Mouse (Mus musculus) layer of hippocampus, postnatal 36 days (tissue): Measurements from ENCODE around the gene Disc1. TPM values are rescaled to one million over a fixed set of nuclear protein-coding genes. Genes with fewer than 3 reads are reported as not detected.

Experiments used
- DNase-seq, 2 experiments: peaks; one replicate each; pipeline ENCODE4 v3.0.0; 2022
- total RNA-seq, 2 experiments: library from RNA; stranded (reverse); gene quantifications; 2 replicates each; pipeline ENCODE4 v1.2.3; 2021

The Disc1 gene
- total RNA-seq, 2 experiments from 2014 or later, result 4.4 to 6.4 TPM

DNA sequence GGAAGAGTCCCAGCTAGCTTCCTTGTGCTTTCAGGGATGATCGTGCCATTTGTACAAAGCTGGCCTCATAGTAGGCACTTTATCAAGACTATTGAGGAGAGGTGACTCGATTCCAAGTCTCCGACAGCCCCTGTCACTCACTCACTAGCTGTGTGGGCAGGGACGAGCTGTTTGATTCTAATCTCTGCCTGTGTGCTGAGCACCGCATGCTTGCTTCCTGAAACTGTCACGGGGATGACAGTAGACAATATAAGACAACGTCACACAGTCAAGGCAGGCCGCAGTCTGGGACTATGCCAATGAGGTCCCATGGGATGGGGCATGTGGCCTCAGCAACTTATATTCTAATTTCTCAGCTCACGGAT lies 13.6 kb downstream of the Disc1 start:
- DNase-seq, result peak; percentile 49 to 60

DNA sequence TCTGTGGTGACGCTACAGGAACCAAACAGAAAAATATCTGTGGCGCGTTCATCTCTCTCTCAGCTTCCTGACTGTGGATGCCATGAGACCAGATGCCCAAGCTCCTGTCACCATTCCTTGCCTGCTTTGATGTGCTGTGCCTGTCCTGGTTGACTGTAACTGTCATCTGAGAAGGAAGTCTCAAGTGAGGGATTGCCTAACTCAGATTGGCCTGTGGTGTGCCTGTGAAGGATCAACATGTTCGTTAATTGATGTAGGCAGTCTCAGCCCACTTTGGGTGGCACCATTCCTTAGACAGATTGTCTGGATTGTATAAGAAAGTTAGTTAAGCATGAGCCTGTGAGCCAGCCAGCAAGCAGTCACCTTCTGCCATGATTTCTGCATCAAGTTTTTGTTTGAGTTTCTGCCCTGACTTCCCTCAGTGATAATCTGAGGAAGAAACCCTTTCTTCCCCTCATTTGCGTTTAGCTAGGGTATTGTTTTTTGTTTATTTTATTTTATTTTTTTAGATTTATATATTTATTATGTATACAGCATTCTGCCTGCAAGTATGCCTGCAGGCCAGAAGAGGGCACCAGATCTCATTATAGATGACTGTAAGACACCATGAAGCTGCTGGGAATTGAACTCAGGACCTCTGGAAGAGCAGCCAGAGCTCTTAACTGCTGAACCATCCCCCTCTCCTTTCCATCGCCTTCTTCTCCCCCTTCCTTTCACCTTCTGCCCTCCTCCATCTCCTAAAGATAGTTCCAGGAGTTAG lies 14.3 kb downstream of the Disc1 start:
- no peak for DNase-seq

DNA sequence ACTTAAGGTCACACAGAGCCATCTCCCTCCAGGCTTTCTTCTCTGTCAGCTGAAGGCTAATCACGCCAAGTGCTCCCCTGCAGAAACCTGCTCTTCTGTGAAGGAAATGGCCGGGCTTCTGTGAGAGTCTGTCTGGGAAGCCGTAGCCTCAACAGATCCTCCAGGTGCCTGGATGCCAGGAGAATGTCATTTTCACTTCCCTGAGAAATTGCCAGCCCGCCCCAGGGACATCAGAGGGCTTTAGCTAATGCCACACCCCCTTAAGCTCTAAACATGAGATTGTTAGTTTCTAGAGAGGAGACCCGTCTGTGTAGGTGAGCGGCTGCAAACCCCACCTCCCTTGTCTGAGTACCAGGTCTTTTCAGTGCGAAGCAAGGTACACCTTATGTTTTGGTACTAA lies 15.3 kb downstream of the Disc1 start:
- no peak for DNase-seq

DNA sequence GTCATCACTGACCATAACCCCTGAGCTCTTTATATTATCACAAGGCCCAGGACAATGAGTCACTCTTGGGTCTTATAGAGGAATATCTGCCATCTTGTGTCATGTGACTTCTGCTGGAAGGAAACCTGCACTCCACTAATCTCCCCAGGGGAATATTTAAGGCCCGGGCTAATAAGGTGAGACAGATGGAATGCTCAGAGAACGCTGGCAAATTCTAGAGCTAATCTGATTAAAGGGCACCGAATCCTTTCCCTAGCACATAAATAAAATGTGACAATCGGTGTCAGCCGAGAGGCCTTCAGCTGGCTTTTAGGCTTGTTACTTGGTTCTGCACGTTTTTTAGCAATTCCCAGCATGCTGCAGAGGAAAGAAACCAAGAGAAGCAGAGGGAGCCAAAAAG lies 15.7 kb downstream of the Disc1 start:
- DNase-seq, result no peak

DNA sequence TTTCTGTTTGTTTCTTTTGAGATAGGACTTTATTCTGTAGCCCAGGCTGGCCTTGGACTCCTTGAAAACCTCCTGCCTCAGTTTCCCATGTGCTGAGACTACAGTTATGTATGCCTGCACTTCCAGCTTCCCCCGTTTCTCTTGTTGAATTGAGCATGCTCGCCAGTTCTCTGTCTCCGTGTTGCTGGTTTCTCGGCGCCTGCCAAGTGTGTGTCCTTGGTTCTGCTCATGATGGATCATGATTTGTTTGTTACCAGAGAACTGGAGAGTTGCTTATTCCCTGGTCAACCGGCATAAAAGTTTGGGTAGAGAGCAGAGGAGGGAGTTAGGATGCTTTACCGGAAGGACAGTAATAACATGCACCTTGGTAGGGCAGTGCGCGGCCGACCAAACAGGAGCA lies 20.1 kb downstream of the Disc1 start:
- DNase-seq, result no peak

DNA sequence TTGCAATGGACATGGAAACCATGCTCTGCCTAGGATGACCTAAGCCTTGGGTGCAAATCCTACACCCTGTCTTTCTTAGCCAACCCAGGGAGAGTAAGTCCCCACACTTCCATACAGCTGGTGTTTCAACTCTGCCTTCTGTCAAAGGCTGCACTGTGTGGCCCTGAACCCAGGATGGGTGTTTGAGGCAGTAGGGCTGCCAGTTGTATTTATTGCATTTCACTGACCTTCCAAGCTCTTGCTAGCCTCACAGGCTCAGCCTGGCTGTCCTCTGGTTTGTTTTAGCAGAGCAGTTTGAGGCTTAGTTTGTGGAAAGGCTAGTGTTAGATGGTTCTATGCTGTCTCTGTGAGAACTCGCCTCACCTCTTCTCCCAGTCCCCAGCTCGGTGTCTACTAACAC lies 20.6 kb downstream of the Disc1 start:
- DNase-seq, result no peak

DNA sequence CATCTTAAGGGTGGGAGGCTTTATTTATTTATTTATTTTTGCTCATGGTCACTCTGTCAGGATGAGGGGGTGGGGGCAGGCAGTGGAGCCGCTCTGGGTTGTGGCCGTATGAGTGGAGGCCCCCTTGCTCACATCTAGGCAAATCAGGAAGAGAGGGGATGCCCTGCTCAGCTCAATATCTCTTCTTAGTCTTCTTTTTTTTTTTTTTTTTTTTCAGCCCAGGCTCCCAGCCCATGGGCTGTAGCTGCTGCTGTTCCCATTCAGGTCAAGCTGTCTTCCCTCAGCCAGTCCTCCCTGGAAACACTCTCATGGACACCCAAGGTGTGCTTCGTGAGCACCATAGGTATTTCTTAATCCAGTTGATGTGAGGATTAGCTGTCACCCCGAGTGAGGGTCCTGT lies 21.4 kb downstream of the Disc1 start:
- DNase-seq, result no peak

DNA sequence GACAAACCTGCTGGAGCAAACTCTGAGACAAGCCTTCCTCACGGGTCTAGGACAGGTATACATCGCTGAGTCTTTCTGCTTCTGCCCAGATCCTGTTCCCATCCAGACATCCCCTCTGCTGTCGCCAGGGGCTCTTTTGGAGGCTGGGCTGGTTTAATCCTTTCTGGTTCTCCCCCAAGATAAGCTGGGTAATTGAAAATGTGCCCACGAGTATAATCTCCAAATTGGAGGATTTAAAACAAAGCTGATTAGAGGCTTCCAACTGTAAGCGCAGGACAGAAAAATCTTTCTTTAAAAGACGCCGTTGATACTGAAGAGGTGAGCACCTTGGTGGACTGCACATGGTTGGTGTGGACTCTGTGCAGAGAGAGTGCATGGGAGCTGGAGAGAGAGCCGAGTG lies 23.3 kb downstream of the Disc1 start:
- no peak for DNase-seq

DNA sequence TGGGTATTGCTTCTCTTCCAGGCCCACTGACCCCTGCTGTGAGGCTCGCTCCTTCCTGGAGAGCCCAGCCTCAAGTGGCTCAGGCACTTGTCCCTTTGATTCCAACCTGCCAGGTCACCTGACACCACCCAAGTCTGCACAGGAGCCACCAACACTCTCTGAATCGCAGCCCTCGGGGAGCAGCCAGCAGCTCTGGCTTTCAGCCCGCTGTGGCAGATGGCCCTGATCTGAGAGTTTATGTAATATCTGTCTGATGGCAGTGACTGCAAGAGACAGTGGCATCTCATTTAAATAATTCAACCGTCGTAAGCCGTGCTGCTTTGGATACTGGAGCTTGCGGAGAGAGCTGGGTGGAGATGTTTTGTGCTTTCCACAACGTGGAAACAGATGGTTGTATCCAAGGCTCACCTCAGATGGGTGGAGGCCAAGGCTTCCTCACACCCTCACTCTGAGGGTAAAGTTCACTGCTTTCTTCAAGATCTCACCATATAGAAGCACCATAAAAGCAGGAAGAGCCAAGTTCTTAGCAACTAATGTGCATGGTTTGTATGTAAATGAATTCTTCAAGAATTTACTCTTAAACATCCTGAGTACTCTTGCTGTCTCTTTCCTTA lies 24.9 kb downstream of the Disc1 start:
- peak; percentile 89 to 91 for DNase-seq

DNA sequence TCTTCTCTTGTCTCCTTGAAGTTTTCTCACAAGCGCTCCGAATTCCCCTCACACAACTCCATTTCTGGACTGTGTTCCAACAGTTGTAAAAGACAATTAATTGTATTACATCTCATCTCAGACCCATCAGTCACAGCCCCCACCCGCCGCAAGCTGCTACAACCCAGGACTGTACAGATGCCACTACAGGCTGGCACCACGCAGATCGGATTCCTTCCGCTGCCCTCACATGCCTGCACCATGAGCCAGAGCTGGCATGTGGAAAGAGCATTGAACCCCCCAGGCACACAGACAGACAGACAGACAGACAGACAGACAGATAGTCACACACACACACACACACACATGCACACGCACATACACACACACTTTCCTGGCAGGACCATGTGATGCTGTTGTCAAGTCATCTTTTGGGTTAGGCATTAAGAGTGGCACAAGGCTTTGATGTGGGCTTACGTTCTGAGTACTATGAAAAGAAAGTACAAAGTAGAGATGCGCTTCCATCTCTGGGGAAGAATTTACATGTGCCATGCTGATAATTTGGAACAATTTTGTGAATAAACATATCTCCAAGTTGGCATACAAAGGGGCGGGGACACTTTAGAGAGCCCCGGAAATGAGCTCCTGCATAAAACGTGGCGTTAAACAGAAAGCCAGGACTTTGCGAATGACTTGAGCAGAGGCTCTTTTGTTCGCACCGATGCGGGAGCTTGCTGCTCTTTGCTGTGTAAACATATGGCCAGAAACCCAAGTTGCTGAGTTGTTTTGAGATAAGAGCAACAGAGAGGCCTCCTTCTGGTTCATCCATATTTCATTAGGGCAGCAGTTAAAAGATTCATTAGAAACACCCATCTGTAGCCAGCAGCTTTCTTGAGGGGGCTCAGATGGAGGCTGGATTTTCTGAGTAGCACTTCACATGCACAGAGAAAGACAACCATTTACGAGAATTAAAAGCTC lies 26.7 kb downstream of the Disc1 start:
- DNase-seq, result peak; percentile 38 to 51

DNA sequence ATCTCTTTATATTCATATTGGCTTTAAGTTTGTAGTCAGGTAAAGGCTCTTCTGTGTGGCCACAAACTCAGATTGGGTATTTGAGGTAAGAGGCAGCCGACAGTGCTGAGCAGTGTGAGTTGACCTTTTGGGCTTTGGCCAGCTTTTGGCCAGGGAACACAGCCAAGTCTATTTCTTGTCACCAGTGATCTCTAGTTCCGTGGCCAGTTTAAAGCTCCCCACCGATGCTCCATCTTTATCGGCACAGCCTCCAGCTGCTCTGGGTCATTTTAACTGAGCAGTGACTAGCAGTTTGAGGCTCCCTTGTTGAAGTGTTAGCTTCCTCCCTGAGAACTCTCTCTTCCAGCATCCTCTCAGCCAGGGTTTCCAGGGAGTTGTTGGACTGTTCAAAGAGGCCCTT lies 29.8 kb downstream of the Disc1 start:
- DNase-seq, result no peak

DNA sequence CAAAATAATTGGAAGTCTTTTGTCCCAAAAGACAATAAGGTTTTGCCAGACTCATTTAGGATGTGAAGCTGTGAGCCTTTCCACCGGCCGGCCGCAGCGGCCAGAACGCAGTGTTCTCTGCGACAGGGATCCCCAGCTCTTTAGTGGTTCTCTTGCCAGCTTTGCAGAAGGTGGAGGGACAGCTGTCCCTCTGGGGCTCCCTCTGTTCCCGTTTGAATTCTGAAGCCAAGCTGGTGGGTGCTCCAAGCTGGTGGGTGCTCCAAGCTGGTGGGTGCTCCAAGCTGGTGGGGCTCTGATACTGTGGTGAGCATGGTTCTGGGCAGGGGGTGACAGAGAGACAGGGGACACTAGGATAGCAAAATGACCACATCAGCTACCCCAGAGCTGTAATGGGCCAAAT lies 30.5 kb downstream of the Disc1 start:
- peak; percentile 75 to 82 for DNase-seq

DNA sequence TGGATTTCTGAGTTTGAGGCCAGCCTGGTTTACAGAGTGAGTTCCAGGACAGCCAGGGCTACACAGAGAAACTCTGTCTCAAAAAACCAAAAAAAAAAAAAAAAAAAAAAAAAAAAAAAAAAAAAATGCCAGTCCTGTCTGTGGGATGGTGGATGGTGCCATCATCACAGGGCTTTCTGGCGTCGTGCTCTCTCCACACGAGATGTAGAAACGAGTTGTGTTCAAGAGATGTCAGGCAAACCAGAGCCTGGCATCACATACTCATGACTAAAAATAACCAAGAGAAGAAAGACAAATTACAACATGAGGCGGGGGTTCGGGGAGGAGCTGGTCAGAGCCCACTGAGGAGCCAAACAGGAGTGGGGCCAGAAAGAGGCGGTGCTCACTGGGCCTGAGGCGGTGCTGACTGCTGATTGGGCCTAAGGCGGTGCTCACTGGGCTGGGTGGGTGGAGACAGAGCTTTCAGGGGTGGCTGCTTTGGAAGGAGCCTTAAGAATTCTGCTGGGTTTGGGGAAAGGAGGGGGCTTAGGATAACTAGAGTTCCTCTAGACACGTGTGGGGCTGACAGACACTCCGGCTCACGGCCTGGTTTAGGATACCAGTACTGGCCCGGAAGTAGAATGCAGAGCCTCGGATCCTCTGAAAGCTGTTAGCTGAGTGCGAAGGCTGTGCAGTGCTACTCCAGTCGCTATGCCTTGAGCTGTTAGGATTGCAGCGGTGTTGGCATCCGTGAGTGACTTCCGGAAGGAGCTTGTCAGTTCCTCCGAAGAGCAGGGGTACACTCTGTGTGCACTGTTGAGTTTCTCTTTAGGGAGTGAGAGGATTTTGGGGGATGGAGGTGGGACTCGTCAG lies 37.1 kb downstream of the Disc1 start:
- peak in 1 of 2 experiments; percentile 52 for DNase-seq

DNA sequence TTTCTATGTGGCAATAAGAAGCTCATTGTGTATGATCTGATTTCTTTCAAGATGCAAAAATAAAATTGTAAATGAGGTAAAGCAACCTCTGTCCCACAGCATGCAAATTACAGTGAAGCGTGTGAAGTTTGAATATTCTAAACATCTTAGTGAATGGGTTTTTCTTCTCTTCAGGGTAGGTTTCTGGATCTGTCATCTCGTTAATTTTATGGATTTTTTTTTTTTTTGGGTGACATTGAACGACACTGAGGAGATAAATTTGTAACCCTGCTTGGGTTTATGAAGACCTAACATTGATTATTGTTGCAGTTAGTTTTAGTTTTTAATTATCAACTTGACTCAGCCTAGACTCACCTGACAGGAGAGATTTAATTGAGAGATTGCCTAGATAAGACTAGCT lies 43.1 kb downstream of the Disc1 start:
- DNase-seq, result no peak

DNA sequence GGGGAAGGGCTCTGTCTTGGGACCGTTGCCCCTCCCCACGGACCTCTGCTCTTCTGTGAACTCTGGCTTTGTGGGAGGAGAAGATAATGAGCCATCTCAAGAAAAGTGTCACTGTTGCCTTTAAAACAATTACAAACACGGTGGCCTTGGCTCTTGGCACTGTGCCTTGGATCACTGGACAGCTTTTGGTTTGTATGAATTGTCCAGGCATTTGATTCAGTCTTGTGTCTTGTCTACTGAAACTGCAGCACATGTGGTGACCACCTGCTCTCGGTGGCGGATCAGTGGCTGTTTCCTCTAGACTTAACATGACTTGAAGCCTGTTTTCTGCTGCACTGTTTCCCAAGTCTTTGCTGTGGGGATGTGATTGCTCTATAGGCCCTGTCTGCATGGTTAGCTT lies 44.1 kb downstream of the Disc1 start:
- DNase-seq, result no peak

DNA sequence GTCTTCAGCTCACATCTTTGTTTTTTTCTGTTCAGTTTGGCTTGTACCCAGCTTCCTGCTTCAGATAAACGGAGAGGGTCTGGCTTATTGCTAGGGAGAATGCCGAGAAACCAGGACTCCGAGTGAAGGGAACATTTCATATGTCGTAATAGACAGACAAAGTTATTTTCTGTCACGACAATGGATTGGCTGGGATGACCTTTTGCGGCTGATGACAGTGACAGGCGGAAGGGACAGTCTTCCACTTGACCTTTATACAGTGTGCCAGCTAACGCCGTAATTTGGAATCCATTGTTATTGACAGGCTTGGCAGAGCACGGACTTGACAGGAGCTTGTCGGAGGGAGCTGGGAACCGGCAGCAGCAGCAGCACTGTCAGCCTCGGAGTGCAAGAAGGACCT lies 48.3 kb downstream of the Disc1 start:
- DNase-seq, result no peak

DNA sequence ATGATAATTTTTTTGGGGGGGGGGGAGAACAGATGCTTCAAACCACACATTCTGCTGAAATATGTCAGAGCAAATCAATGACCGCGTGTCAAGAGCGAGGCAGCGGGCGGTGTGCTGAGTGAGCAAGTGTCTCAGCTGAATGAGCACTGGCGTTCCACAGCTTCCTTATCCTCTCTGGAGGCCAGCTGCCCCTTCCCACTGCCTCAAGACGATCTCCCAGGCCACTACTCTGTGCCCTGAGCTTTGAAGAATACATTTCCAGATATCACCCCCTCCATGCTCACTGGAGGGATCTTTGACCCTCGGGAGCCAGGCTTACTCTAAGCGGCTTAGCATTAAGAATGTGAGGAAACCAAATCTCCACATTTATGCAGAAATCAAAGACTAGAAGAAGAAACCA lies 59.2 kb downstream of the Disc1 start:
- no peak for DNase-seq

DNA sequence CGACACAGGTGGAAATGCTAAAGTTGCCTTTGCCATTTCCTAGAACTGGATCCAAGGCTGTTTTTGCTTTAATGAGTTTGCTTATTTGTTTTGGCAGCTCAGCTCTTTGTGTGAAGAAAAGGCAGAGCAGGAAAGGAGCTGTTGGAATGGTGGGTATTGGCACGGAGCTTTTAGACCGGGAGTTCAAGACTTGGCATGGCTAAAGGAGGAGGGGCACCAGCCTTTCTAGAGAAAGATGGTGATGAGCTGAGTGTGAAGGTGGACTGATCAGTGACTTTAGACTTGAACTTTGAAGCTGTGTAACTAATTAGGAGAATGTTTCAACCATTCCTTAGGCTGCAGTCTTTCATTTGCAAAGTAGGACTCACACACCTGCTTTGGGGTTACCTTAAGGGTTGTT lies 59.8 kb downstream of the Disc1 start:
- DNase-seq, result no peak

DNA sequence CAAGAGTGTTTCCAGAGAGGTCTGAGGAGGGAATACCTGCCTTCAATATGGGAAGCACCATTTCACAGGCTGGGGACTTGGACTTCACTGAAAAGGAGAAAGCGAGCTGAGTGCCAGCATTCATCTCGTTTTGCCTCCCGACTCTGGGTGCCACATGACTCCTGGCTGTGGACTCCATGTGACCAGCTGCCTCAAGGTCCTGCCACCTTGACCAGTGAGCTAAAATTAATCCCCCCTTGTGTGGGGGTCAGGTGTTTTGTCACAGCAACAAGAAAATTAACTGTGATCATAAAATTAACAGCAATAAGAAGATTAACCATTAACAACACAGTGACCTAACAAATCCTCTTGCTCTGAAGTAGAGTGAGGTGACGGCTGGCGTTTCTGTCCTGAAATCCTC lies 61.3 kb downstream of the Disc1 start:
- DNase-seq, result no peak

DNA sequence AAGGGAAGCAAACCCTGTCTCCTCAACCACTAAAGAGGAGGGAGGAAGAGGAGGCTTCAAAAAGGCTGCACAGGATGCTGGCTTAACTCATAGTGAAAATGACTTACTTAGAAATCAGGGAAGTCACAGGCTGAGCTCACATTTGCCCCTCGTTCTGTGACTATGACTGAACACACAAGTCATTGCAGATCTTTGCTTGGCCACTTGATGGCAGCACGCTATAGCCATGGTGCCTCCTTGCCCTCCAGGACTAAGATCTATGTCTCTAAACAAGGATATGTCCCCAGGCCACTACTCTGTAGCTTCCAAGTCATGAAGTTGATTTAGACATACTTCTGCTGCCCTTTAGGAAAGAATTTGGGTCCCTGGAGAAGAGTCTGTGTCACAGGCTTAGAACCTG lies 62.6 kb downstream of the Disc1 start:
- peak in 1 of 2 experiments; percentile 30 for DNase-seq

DNA sequence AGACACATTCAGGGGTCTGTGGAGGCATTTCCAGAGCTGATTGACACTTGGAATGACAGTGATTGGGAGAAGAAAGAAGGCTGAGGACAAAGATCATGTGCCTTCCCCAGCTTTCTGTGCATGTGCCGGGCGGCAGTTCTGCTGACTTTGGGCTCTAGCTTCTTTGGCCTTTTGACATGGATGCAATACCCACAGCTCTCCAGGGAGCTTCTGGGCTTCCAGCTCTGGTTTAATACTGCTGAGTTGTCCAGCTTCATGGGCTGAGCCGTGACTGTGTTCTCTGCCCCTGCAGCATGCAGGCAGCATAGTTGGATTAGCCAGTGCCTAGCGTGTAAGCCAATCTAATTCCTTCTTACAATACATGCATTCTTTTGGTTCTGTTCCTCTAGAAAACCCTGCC lies 72.5 kb downstream of the Disc1 start:
- DNase-seq, result no peak

DNA sequence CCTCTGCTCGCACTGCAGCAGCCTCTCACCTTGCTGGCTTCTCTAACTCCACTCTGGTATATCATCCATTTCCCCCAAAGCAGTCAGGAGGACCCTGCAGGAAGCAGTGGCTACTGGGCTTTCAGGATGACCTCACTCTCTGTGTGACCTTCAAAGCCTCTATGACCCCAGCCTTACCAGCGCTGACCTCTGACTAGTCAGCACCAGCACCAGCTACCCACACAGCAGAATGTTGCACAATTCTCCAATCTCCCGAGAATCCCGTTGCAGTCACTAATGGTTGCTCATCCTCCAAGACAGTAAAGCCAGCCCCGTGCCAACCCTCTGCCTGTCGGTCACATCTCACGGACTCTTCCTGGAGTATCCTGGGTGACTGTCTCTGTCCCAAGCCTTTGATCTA lies 73.6 kb downstream of the Disc1 start:
- no peak for DNase-seq
